Mouse (Mus musculus): ENCODE data around the gene C1ql4.

DNA sequence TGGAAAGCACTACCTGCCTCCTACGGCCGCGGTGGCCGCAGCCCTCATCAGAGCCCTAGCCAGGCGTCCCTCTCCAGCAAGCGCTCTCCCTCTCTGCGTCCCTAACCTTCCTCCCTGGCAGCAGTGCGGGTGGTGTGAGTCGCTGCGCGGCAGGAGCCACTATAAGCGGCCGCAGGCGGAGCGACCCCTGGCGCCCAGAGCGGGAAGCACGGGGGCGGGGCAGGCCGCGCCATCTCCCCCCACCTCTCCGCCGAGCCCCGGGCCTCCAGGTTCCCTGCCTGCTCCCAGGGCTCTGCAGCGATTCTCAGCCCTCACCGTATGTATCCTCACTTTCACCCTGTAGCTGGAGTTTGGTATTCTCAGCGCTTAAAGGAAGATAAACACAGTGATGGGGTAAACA lies 675 bp upstream of the C1ql4 start:
- TF ChIP-seq POLR2A (IDR thresholded peaks at IDR 0.05; ENCODE audit: insufficient read depth, low read depth, low read length) (no peak), EP300 (IDR thresholded peaks at IDR 0.05; ENCODE audit: insufficient read depth, low read depth, low read length) (no peak)

All from heart, adult 2 months (tissue).